Mouse (Mus musculus) liver, embryonic 16.5 days (tissue): Measurements from ENCODE around the gene Erp27. TPM values are rescaled to one million over a fixed set of nuclear protein-coding genes. Genes with fewer than 3 reads are reported as not detected.

ENCODE experiments used
- ATAC-seq: fragments of 200-750 bp; cut with Nextera tagmentation; 2 replicates; pipeline ENCODE4 v1.8.0; 2017; ENCODE audit warnings: low read depth, mild to moderate bottlenecking, moderate number of reproducible peaks, moderate library complexity
- H3K27ac ChIP-seq: fragments of 300-500 bp; sonication (generic); 2 replicates; pipeline ENCODE4 v1.5.1; 2014; ENCODE audit warnings: mild to moderate bottlenecking, low read length
- H3K27me3 ChIP-seq: fragments of 300-500 bp; sonication (generic); 2 replicates; pipeline ENCODE4 v1.6.1; 2014; ENCODE audit warnings: low read depth, low read length, mixed read lengths; ENCODE audit not compliant: control insufficient read depth, insufficient read depth
- H3K36me3 ChIP-seq: fragments of 300-500 bp; sonication (generic); 2 replicates; pipeline ENCODE4 v1.6.1; 2014; ENCODE audit warnings: mild to moderate bottlenecking; ENCODE audit not compliant: control insufficient read depth, insufficient read depth
- H3K4me1 ChIP-seq: fragments of 300-500 bp; sonication (generic); 2 replicates; pipeline ENCODE4 v1.6.1; 2014; ENCODE audit warnings: low read depth, low read length, mixed read lengths; ENCODE audit not compliant: control insufficient read depth
- H3K4me2 ChIP-seq: fragments of 300-500 bp; sonication (generic); 2 replicates; pipeline ENCODE4 v1.6.1; 2014; ENCODE audit warnings: low read depth, low read length, mixed read lengths
- H3K4me3 ChIP-seq: fragments of 300-500 bp; sonication (generic); 2 replicates; pipeline ENCODE4 v1.5.1; 2014; ENCODE audit warnings: low read depth, mild to moderate bottlenecking, low read length
- H3K9ac ChIP-seq: fragments of 300-500 bp; sonication (generic); 2 replicates; pipeline ENCODE4 v1.6.1; 2014; ENCODE audit warnings: low read depth, low read length
- H3K9me3 ChIP-seq: fragments of 300-500 bp; sonication (generic); replicated peaks from 2 replicates; pipeline ENCODE4 v1.6.1; 2016; ENCODE audit warnings: low read length; ENCODE audit not compliant: control insufficient read depth
- WGBS: fragments of 180-500 bp; shearing (Covaris S2); extraction: QIAGEN DNeasy Blood & Tissue Kit; methylation state at CpG from one replicate; pipeline ENCODE4 v1.1.7; 2014; ENCODE audit not compliant: insufficient replicate concordance; 5-methylcytosine and 5-hydroxymethylcytosine counted together
- polyA plus RNA-seq: library from polyadenylated mRNA; unstranded; fragments of >200 nt; fragmentation: Nextera tagmentation; extraction: Ambion mirVana; gene quantifications from 2 replicates; pipeline ENCODE4 v1.2.1, GENCODE M21; 2015

Erp27 gene
- polyA plus RNA-seq, 1 experiment from 2014 or later = 0.71 TPM

GRCm38 (mm10) chr6:136934068-136934467 lies 12.1 kb upstream of the Erp27 start:
- WGBS = 46% methylated on average over 7 of the region's 7 CpGs

GRCm38 (mm10) chr6:136931246-136931645 lies 9.3 kb upstream of the Erp27 start:
- Histone ChIP-seq H3K27me3 (no peaks in the 10 kb centered on the region), H3K9me3 (no peaks in the 10 kb centered on the region), H3K27ac (peak overlapping the region; percentile 76), H3K4me3 (no peak overlapping the region), H3K9ac (peak overlapping the region; percentile 29; the same call in 1 of the 2 replicates), H3K4me2 (peak overlapping the region; percentile 47), H3K4me1 (peaks cover 13% of the 10 kb centered on the region), H3K36me3 (no peaks in the 10 kb centered on the region; the same call in 1 of the 2 replicates)
- WGBS = 50% methylated on average over 13 of the region's 13 CpGs
- ATAC-seq = no peak

More at GRCm38 (mm10) chr6:136934068-136934467, 12.1 kb upstream of the Erp27 start:
- Histone ChIP-seq H3K4me3 (no peak overlapping the region), H3K27me3 (no peaks in the 10 kb centered on the region), H3K27ac (no peak overlapping the region), H3K4me1 (peaks cover 15% of the 10 kb centered on the region), H3K36me3 (no peaks in the 10 kb centered on the region; the same call in 1 of the 2 replicates), H3K4me2 (no peak overlapping the region), H3K9me3 (no peaks in the 10 kb centered on the region), H3K9ac (no peak overlapping the region)
- no peak for ATAC-seq

GRCm38 (mm10) chr6:136930677-136931076 lies 8.7 kb upstream of the Erp27 start:
- Histone ChIP-seq H3K9ac (peak overlapping the region; percentile 42; the same call in 1 of the 2 replicates), H3K4me2 (peak overlapping the region; percentile 47), H3K36me3 (no peaks in the 10 kb centered on the region; the same call in 1 of the 2 replicates)

GRCm38 (mm10) chr6:136927626-136928025 lies 5.6 kb upstream of the Erp27 start:
- no peak overlapping the region for H3K27ac ChIP-seq
- no peak overlapping the region for H3K9ac ChIP-seq
- no peak overlapping the region for H3K4me2 ChIP-seq
- H3K4me1 ChIP-seq = peaks cover 13% of the 10 kb centered on the region
- no peaks in the 10 kb centered on the region for H3K9me3 ChIP-seq
- H3K4me3 ChIP-seq = no peak overlapping the region
- no peaks in the 10 kb centered on the region; the same call in 1 of the 2 replicates for H3K36me3 ChIP-seq
- no peaks in the 10 kb centered on the region for H3K27me3 ChIP-seq
- 71% methylated on average over 1 of the region's 1 CpGs for WGBS
- ATAC-seq = no peak

More at GRCm38 (mm10) chr6:136930677-136931076, 8.7 kb upstream of the Erp27 start:
- H3K9me3 ChIP-seq = no peaks in the 10 kb centered on the region
- peaks cover 13% of the 10 kb centered on the region for H3K4me1 ChIP-seq
- no peaks in the 10 kb centered on the region for H3K27me3 ChIP-seq
- 8% methylated on average over 12 of the region's 12 CpGs for WGBS
- peak overlapping the region; percentile 16; the same call in 1 of the 2 replicates for H3K4me3 ChIP-seq
- ATAC-seq = peak; percentile 97
- H3K27ac ChIP-seq = peak overlapping the region; percentile 76

GRCm38 (mm10) chr6:136925049-136925448 lies 3.1 kb upstream of the Erp27 start:
- WGBS = 53% methylated on average over 8 of the region's 8 CpGs
- no peak for ATAC-seq
- no peaks in the 10 kb centered on the region for H3K27me3 ChIP-seq
- no peak overlapping the region for H3K4me2 ChIP-seq
- no peaks in the 10 kb centered on the region; the same call in 1 of the 2 replicates for H3K36me3 ChIP-seq
- no peak overlapping the region for H3K9ac ChIP-seq
- H3K4me1 ChIP-seq = no peaks in the 10 kb centered on the region
- no peak overlapping the region for H3K27ac ChIP-seq
- H3K9me3 ChIP-seq = no peaks in the 10 kb centered on the region
- no peak overlapping the region for H3K4me3 ChIP-seq

DNA sequence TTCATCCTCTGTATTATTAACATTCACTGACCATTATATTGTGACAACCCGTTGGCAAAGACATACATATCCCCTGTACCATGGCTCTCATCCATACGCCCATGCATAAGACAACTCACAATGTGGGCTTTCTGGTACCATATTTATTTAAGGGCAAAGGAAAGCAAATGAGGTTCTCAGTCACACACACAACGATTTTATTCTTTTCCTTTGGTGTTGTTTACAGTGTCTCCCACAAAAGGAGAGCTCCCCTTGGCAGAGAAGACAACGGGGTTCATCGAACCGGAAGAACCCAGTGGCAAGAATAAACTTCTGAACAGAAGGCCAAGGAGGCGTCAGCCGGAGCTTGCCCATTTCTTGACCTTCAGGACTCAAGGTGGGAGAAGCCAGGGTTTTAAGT lies 1.6 kb upstream of the Erp27 start, which contains the start of gene Pde6h:
TSS of gene Pde6h (plus strand) at position 301 of the 400 bp plus-strand sequence.
- 74% methylated on average over 8 of the region's 8 CpGs for WGBS
- H3K4me1 ChIP-seq = no peaks in the 10 kb centered on the region
- no peak within 1 kb of the TSS for H3K27ac ChIP-seq
- H3K4me2 ChIP-seq = no peak within 1 kb of the TSS
- H3K36me3 ChIP-seq = no peaks in the 10 kb centered on the region; the same call in 1 of the 2 replicates
- ATAC-seq = no peak
- H3K4me3 ChIP-seq = no peak within 1 kb of the TSS
- H3K9me3 ChIP-seq = no peaks in the 10 kb centered on the region
- no peak within 1 kb of the TSS for H3K9ac ChIP-seq
- H3K27me3 ChIP-seq = no peaks in the 10 kb centered on the region

DNA sequence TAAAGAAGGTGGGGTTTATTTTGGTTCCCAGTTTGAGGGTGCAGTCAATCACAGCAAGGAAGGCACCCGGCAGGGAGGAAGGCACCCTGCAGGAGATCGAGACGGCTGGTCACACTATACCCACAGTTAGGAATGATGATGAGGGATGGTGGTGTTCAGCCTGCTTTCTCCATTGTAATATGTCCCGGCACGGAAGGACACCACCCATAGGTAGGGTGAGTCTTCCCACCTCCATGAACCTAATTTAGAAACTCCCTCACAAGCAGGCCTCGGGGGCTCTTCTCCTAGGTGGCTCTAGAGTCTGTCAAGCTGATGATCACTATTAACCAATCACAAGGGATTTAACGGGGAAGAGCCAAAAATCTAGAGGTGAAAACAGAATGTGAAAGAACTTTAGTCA lies 891 bp upstream of the Erp27 start:
- no peaks in the 10 kb centered on the region for H3K4me1 ChIP-seq

GRCm38 (mm10) chr6:136921601-136922000 lies 379 bp downstream of the Erp27 start:
- Histone ChIP-seq H3K4me3 (no peak overlapping the region), H3K9ac (no peak overlapping the region), H3K27me3 (no peaks in the 10 kb centered on the region), H3K4me2 (no peak overlapping the region), H3K4me1 (no peaks in the 10 kb centered on the region), H3K27ac (no peak overlapping the region), H3K9me3 (no peaks in the 10 kb centered on the region), H3K36me3 (no peaks in the 10 kb centered on the region; the same call in 1 of the 2 replicates)
- ATAC-seq = no peak
- 57% methylated on average over 7 of the region's 7 CpGs for WGBS

More for the DNA sequence above, 891 bp upstream of the Erp27 start:
- Histone ChIP-seq H3K4me3 (no peak overlapping the region), H3K27ac (no peak overlapping the region), H3K36me3 (no peaks in the 10 kb centered on the region; the same call in 1 of the 2 replicates), H3K27me3 (no peaks in the 10 kb centered on the region), H3K9me3 (no peaks in the 10 kb centered on the region), H3K9ac (no peak overlapping the region), H3K4me2 (no peak overlapping the region)
- ATAC-seq = no peak
- WGBS = 79% methylated on average over 7 of the region's 7 CpGs

DNA sequence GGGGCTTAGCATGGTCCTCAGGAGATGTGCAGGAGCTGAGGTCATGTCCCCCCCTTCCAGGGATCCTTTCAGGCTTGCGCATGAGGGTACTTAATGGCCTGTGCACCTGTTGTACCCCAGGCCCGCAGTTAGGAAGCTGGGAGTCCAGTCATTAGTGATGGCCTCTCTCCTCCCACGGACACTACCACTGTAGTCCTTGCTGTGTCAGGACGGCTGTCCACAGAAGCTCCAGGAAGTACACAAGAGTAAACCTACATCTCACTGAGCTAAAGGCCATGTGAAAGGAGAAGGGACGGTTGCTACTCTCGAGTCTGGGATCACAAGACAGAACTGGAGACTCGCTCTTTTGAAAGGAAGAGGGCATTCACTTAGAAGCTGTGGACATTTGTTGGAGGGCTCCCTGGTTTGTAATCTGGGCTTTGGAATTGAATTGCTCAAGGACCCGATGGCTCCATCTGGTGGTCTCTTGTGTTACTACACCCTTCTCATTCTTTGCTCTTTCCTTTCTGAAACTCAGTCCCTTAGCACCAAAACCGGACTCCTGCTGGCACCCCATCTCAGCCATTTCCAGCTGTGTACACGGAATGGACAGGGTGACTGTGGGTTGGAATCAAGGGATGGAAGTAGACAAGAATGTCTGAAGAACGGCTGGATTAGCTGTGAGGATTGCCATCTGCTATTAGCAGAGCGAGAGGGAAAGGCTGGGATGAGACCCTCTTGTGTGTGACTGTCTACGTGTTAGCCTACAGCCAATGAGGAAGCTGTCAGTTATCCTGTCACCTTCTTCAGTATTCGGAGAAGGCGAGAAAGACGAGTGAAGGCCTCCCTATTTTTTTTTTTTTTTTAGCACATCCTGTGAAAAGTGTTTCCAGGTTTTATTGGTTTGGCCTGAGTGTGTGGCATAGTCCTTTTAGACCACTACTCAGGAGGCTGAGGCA lies 1.4 kb downstream of the Erp27 start:
- ATAC-seq = no peak
- Histone ChIP-seq H3K27me3 (no peaks in the 10 kb centered on the region), H3K36me3 (no peaks in the 10 kb centered on the region; the same call in 1 of the 2 replicates), H3K4me1 (no peaks in the 10 kb centered on the region), H3K9ac (no peak overlapping the region), H3K4me2 (no peak overlapping the region), H3K4me3 (no peak overlapping the region), H3K27ac (no peak overlapping the region), H3K9me3 (no peaks in the 10 kb centered on the region)
- 33% methylated on average over 16 of the region's 16 CpGs for WGBS
